Mouse (Mus musculus): Measurements from ENCODE around the gene Olfr56. TPM values are rescaled to one million over a fixed set of nuclear protein-coding genes. Genes with fewer than 3 reads are reported as not detected.

Olfr56 gene
- polyA plus RNA-seq, 1 experiment: not detected

DNA sequence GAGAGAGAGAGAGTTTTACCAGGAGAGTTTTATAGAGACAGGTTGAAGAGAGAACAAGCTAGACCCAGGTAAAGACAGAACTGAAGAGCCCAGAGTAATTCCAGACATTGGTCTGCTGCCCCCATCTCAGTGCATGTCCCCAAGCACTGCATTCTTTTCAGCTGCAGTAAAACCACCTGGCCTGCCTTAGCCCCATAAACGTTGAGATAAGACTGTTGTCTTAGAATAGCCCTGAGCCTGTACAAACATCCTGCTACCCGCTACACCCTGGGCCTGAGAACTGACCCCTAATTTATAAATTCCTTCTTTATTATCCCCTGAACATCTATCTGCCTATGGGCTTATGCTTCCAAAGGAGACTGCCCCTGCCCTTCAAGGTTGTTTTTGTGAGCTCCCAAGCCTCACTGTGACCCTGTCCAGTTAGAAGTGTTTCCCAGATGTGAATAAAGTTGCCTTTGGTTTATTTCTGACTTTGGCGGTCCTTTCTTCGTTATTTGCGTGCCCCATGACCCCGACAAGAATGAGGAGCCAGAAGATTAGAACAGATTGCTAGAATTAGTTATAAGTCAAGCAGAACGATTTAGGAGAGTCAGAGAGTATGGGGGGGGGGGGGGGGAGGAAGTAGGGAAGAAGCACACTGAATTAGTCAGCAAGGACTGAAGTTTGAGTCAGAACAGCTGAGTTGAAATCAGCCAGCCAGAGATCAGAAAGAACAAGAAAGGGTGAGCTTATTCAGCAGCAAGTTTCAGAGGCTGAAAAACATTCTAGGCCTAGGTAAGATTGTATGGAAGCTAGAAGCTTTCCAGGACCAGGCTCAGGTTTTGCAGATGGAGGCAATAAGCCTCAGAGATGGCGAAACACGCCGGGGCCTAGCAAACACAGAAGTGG, 129.2 kb downstream of the Olfr56 start:
- 68% methylated on average over 10 of the region's 10 CpGs for WGBS
- no peak overlapping the region for H3K27ac ChIP-seq (ENCODE audit: insufficient read depth, low read depth, low read length)
- no peak for TF ChIP-seq POLR2A (IDR thresholded peaks at IDR 0.05; ENCODE audit: insufficient read depth, low read depth, low read length)
- no peak for TF ChIP-seq CTCF (IDR thresholded peaks at IDR 0.05; ENCODE audit: insufficient read depth, low read depth, low read length)
- no peaks in the 10 kb centered on the region for H3K4me1 ChIP-seq (ENCODE audit: control insufficient read depth, insufficient read depth, low read length)
- no peak overlapping the region for H3K4me3 ChIP-seq (ENCODE audit: insufficient read depth, low read depth, low read length)

DNA sequence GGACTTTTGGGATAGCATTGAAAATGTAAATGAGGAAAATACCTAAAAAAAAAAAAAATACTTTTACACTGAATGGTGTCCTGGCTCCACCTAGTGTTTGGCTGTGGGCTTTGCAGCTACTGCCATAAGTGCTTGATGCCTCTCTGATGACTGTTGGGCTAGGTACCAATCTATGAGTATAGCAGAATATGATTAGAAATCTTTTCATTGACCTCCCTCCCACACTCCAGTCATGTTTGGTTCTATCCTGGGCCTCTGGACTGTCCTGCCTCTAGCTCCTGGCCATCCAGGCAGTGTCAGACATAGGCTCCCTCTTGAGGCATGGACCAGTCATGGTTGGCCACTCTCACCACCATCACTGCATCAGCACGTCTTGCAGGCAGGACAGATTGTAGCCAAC, 130.1 kb downstream of the Olfr56 start:
- TF ChIP-seq CTCF (IDR thresholded peaks at IDR 0.05; ENCODE audit: insufficient read depth, low read depth, low read length): no peak
- no peak for TF ChIP-seq POLR2A (IDR thresholded peaks at IDR 0.05; ENCODE audit: insufficient read depth, low read depth, low read length)
- Histone ChIP-seq H3K4me3 (ENCODE audit: insufficient read depth, low read depth, low read length) (no peak overlapping the region), H3K27ac (ENCODE audit: insufficient read depth, low read depth, low read length) (no peak overlapping the region), H3K4me1 (ENCODE audit: control insufficient read depth, insufficient read depth, low read length) (no peaks in the 10 kb centered on the region)
- 63% methylated on average over 1 of the region's 1 CpGs for WGBS

- WGBS: 42% methylated on average over 1 of the region's 1 CpGs
- Histone ChIP-seq H3K27ac (ENCODE audit: insufficient read depth, low read depth, low read length) (no peak overlapping the region), H3K4me3 (ENCODE audit: insufficient read depth, low read depth, low read length) (no peak overlapping the region), H3K4me1 (ENCODE audit: control insufficient read depth, insufficient read depth, low read length) (no peaks in the 10 kb centered on the region)
- TF ChIP-seq POLR2A (IDR thresholded peaks at IDR 0.05; ENCODE audit: insufficient read depth, low read depth, low read length): no peak
- no peak for TF ChIP-seq CTCF (IDR thresholded peaks at IDR 0.05; ENCODE audit: insufficient read depth, low read depth, low read length)
Observed at GRCm38 (mm10) chr11:49111000-49111399, 132.3 kb downstream of the Olfr56 start.

DNA sequence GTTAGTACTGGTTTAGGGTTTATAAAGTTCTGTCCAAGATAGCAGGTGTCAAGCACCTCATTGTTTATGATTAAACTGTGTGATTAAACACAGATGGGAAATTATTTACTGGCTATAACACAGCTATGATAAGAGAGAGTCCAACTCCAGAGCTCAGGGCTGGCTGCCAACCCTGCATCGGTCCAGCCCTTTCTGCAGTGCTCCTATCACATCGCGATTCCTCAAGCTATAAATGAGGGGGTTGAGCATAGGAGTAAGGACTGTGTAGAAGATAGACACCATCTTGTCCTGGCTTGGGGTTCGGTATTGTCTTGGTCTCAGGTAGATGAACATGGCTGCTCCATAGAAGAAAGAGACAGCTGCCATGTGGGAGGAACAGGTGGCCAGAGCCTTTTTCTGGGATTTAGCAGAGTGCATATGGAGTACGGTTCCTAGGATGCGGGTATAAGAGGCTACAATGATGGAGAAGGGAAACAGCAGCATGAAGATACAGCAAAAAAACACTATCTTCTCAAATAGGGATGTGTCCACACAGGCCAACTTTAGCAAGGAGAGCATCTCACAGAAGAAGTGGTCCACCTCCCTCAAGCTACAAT, 134.0 kb downstream of the Olfr56 start:
- Histone ChIP-seq H3K27ac (ENCODE audit: insufficient read depth, low read depth, low read length) (no peak overlapping the region), H3K4me1 (ENCODE audit: control insufficient read depth, insufficient read depth, low read length) (no peaks in the 10 kb centered on the region), H3K4me3 (ENCODE audit: insufficient read depth, low read depth, low read length) (no peak overlapping the region)
- 74% methylated on average over 6 of the region's 6 CpGs for WGBS
- TF ChIP-seq POLR2A (IDR thresholded peaks at IDR 0.05; ENCODE audit: insufficient read depth, low read depth, low read length) (no peak), CTCF (IDR thresholded peaks at IDR 0.05; ENCODE audit: insufficient read depth, low read depth, low read length) (no peak)

GRCm38 (mm10) chr11:49114158-49114557, 135.5 kb downstream of the Olfr56 start:
- no peak overlapping the region for H3K4me3 ChIP-seq (ENCODE audit: insufficient read depth, low read depth, low read length)
- H3K27ac ChIP-seq (ENCODE audit: insufficient read depth, low read depth, low read length): no peak overlapping the region
- no peak for TF ChIP-seq CTCF (IDR thresholded peaks at IDR 0.05; ENCODE audit: insufficient read depth, low read depth, low read length)
- no peak for TF ChIP-seq POLR2A (IDR thresholded peaks at IDR 0.05; ENCODE audit: insufficient read depth, low read depth, low read length)
- WGBS: 73% methylated on average over 2 of the region's 2 CpGs
- no peaks in the 10 kb centered on the region for H3K4me1 ChIP-seq (ENCODE audit: control insufficient read depth, insufficient read depth, low read length)

DNA sequence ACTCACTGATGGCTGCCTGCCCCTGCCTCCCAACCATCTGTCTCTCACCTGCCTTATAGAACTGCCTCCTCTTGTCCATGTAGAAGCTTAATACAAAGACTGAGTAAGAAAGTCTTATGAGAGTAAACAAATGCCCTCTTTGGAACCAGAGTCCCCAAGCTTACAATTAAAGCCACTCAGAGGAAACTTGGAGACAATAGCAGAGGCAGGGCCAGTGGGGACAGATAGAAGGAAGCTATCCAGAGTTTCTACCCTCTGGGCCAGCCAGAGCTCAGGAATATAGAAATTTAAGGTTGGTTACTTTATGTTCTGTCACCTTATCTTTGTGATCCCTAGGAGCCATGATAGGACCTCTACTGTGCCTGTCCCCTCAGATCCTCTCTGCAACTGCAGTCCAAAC, 136.1 kb downstream of the Olfr56 start, which contains the start of gene Olfr1396:
Gene Olfr1396 (minus strand): TSS at position 101 of the 400 bp plus-strand sequence.
- TF ChIP-seq CTCF (IDR thresholded peaks at IDR 0.05; ENCODE audit: insufficient read depth, low read depth, low read length) (no peak), POLR2A (IDR thresholded peaks at IDR 0.05; ENCODE audit: insufficient read depth, low read depth, low read length) (no peak)
- no peaks in the 10 kb centered on the region for H3K4me1 ChIP-seq (ENCODE audit: control insufficient read depth, insufficient read depth, low read length)
- H3K4me3 ChIP-seq (ENCODE audit: insufficient read depth, low read depth, low read length): no peak within 1 kb of the TSS
- no peak within 1 kb of the TSS for H3K27ac ChIP-seq (ENCODE audit: insufficient read depth, low read depth, low read length)

GRCm38 (mm10) chr11:49119635-49120034, 140.9 kb downstream of the Olfr56 start:
- TF ChIP-seq POLR2A (IDR thresholded peaks at IDR 0.05; ENCODE audit: insufficient read depth, low read depth, low read length) (no peak), CTCF (IDR thresholded peaks at IDR 0.05; ENCODE audit: insufficient read depth, low read depth, low read length) (no peak)
- Histone ChIP-seq H3K4me1 (ENCODE audit: control insufficient read depth, insufficient read depth, low read length) (no peaks in the 10 kb centered on the region), H3K4me3 (ENCODE audit: insufficient read depth, low read depth, low read length) (no peak overlapping the region), H3K27ac (ENCODE audit: insufficient read depth, low read depth, low read length) (no peak overlapping the region)
- 86% methylated on average over 3 of the region's 3 CpGs for WGBS

DNA sequence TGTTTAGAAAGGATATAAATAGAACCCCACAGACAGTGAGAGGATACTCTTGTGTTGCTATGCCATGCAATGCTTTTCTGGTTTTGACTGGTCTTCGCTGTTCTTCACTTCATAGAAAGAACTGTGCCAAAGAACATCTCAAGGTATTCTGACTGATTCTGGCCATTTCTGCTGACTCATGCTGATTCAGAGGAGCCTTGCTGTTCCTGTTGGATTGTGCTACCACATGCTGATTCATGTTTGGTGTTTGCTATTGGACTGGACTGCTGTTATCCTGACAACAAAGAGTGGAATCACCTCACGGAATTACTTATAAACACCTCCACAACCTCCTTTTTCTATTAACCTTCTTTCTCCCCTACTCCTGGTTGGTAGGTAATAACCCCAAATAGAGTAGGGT, 145.5 kb downstream of the Olfr56 start:
- Histone ChIP-seq H3K4me1 (ENCODE audit: control insufficient read depth, insufficient read depth, low read length) (no peaks in the 10 kb centered on the region), H3K4me3 (ENCODE audit: insufficient read depth, low read depth, low read length) (no peak overlapping the region), H3K27ac (ENCODE audit: insufficient read depth, low read depth, low read length) (no peak overlapping the region)
- WGBS: 78% methylated on average over 2 of the region's 2 CpGs
- TF ChIP-seq POLR2A (IDR thresholded peaks at IDR 0.05; ENCODE audit: insufficient read depth, low read depth, low read length): no peak
- TF ChIP-seq CTCF (IDR thresholded peaks at IDR 0.05; ENCODE audit: insufficient read depth, low read depth, low read length): no peak

- 91% methylated on average over 6 of the region's 6 CpGs for WGBS
- Histone ChIP-seq H3K4me1 (ENCODE audit: control insufficient read depth, insufficient read depth, low read length) (no peaks in the 10 kb centered on the region), H3K4me3 (ENCODE audit: insufficient read depth, low read depth, low read length) (no peak within 1 kb of the TSS), H3K27ac (ENCODE audit: insufficient read depth, low read depth, low read length) (no peak within 1 kb of the TSS)
- TF ChIP-seq POLR2A (IDR thresholded peaks at IDR 0.05; ENCODE audit: insufficient read depth, low read depth, low read length) (no peak), CTCF (IDR thresholded peaks at IDR 0.05; ENCODE audit: insufficient read depth, low read depth, low read length) (no peak)
Observed at GRCm38 (mm10) chr11:49141974-49142373, 163.3 kb downstream of the Olfr56 start, which contains the start of gene Olfr1395. Gene Olfr1395 (plus strand): TSS chr11:49142274.
